Mouse (Mus musculus) testis, postnatal 10 days (tissue): ENCODE measurements at regions not wholly inside any gene's neighbourhood (a gene's known extent, or its start where the extent isn't known, plus 50 kb on each side); places are given as distances from the start of the nearest gene placed in this dataset.
"Not testable (repeated sequence)": the region's sequence is repeated elsewhere in the genome, so short reads cannot be mapped to it uniquely, and the experiment has no call there.

Experiments
- DNase-seq: peaks from one replicate; pipeline ENCODE4 v3.0.0; 2021; ENCODE audit warnings: low spot score

DNA sequence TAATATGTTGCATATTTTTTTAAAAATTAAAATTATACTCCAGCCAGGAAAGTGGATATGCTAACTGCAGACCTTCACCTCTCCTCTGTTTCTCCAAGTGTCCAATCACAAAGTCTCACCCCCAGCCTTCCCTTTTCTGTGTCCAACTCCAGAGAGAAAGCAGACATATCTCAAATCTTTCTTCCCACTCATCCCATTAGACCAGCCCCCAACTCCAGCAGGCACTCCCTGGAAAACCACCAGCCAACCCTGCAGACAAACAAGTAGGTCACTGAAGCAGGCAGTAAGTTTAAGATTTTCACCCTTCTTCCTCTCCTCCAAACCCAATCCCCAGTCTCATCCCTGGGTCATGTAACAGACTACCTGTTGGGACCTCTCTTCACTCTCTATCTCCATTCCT lies 94.2 kb upstream of the Ptgfr start:
- DNase-seq = no peak

DNA sequence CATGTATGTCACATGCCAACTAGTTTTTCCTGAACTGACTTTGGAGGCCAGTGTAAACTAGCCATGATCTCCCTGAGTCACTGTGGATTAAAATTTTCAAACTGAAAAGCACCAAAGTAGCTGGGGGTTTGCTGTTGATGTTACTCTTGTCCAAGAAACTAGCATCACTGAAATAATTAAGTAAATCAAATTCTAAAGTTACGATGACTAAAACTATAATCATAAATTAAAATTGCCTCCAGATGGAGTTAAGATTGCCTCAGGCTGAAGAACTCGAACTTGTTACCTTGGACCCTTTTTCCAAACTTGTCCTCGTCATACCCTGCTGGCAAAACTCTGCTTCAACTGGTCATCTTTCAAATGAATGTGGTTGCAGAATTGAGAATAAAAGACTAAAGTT lies 93.7 kb upstream of the Ptgfr start:
- no peak for DNase-seq

- DNase-seq = no peak
These were observed 76.6 kb upstream of the Ptgfr start for GRCm38 (mm10) chr3:151914010-151914513.

DNA sequence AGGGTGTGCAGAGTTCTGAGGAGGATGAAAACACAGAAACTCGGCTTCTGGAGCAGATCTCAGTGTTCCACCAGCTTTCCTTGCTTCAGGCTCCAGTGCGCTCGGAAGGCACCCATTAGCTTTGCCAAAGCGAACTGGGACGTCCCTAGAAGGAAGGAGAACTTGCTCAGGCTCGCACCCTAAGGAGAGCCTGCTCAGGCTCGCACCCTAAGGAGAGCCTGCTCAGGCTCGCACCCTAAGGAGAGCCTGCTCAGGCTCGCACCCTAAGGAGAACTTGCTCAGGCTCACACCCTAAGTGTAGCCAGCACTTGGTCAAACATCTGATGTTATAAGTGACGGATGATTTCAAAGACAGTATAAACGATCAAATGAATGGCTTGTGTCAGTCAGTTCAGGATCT lies 74.9 kb upstream of the Ptgfr start:
- not testable (repeated sequence) for DNase-seq

GRCm38 (mm10) chr3:151910851-151911250 lies 73.4 kb upstream of the Ptgfr start:
- no peak for DNase-seq

GRCm38 (mm10) chr3:151909344-151909743 lies 71.9 kb upstream of the Ptgfr start:
- no peak for DNase-seq

DNA sequence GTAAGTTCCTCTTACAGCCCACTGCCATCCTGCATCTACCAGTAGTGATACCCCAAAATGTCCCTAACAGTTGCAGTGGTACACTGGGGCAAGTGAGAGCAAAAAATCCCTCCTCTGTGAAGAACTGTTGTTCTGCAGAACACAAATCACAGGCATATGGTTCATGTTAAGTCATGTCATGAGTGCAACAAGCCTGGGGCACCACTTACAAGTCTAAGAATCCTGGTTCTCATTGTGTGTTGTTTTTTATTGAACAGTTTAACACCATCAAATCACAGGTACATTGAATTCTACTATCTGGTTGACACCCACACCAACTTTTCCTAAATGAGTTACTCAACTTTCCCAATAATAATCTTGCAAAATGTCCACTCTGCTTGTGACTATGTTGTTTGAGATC lies 71.5 kb upstream of the Ptgfr start:
- DNase-seq = no peak

- DNase-seq = no peak
These were observed 68.3 kb upstream of the Ptgfr start for GRCm38 (mm10) chr3:151905775-151906174.

GRCm38 (mm10) chr3:151903169-151903568 lies 65.7 kb upstream of the Ptgfr start:
- DNase-seq = no peak

- no peak for DNase-seq
These were observed 64.9 kb upstream of the Ptgfr start for GRCm38 (mm10) chr3:151902216-151902827.

- DNase-seq = no peak
These were observed 62.2 kb upstream of the Ptgfr start for GRCm38 (mm10) chr3:151899676-151900075.

DNA sequence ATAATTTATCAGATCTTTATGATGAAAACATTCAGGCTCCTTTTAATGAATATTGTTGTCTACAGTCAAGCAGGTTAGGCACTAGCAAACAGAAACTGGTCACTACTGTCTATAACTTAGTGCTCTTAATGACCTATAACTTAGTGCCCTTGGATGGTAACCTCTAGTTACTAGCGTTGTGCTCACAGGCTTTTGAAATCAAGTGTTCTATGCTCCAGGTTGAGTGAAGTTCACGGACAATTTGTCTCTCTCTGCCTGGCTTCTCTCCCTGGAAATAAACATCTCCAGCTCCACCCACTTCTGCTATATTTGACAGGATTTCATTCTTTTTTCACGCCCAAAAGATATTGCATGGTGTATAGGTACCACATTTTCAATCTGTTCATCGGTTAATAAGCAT lies 61.7 kb upstream of the Ptgfr start:
- DNase-seq = no peak

DNA sequence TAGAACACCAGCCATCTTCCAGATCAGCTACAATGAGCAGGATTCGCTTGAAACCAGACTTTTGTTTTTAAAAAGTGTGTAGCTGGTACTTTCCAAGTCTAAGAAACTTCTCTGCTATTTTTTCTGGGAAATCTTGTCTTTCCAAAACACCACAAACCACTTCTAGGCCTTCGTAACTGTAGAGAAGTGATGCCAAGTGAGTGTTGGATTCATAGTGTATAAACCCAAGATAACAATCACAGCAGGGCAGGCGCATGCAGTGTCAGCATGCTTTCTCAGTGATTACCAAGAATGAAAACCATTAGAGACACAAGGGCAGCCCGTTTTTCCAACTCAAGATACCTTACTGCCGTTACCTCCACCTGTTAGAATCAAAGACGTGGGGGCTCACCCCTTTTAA lies 58.9 kb upstream of the Ptgfr start:
- no peak for DNase-seq

DNA sequence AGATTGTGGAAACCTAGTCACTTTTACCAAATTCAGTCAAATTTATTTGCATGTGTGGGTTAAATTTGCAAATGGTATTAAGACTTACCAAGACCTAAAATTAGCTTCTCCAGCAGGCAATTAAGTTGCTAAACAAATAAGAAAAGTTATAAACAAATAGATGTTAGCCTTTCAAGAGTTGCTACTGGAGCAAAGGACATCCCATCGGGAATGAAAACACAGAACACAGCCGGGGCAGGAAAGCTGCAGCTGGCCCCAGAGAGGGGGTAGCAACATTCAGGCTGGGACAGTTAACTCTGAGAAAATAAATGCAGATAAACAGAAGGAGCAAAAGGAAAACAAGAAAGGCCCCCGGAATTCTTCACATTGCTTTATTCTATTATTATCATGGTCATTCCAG lies 57.3 kb upstream of the Ptgfr start:
- no peak for DNase-seq

DNA sequence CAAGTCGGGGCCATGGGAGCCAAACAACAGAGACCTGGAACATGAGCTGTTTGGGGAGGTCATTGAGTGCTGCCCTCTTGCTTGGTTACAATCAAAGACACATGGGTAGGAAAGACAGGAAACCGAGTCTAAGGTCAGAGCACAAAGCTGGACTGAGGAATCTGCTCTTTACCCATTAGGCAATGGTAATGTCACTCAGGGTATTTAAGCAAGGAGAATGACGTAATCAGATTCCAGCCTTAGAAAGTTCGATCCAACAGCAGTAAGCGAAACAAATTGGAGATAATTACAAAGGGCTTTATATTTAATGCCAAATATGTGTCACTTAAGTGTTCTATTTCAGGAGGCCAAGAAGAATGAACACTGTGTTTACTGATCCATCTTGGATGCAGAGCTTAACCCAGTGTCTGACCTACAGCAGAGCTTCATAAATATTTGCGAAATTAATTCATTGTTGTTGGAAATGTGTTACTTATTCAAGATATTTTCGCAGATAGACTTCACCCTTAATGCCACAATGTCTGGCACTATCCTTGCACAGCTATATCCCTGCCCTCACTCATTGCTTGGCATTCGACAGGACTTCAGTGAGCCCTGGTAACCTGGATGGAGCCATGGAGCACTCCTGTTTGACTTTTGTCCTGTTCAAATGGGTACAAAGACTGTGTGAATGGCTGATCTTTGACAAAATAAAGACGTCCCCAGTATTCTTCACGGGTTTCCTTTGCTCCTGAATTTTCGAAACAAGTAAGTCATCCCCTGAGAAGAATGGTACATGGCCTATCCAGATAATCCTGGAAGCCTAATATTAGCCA lies 56.2 kb upstream of the Ptgfr start:
- no peak for DNase-seq

GRCm38 (mm10) chr3:151891760-151892253 lies 54.4 kb upstream of the Ptgfr start:
- DNase-seq = peak; percentile 56

GRCm38 (mm10) chr3:151891336-151891735 lies 53.9 kb upstream of the Ptgfr start:
- no peak for DNase-seq

DNA sequence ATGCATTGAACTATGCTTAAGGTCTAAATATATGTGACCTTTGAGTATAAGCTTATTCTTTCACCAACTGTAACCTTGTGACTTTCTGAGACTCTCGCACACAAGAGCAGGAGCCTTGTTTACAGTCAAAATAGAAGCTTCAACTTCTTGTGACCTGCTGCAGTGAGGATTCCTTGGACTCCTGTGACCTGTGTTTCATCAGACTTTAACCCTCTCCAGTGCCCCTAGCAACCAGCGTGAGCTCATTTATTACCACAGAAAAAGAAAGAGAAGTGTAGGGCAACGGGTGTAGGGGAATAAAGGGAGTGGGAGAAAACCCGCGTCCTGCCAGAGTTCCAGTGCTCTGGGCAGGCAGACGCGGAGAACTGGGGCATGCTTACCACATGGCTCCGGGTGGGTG lies 52.3 kb upstream of the Ptgfr start:
- no peak for DNase-seq
